Mouse (Mus musculus) hindbrain, embryonic 12.5 days (tissue): ENCODE results near the gene Casp9. TPM values are rescaled to one million over a fixed set of nuclear protein-coding genes. Genes with fewer than 3 reads are reported as not detected.

Experiments
- ATAC-seq: fragments of 200-750 bp; cut with Nextera tagmentation; 2 replicates; pipeline ENCODE4 v1.8.0; 2017; ENCODE audit warnings: moderate TSS enrichment; ENCODE audit not compliant: low FRiP score
- H3K27ac ChIP-seq: fragments of 300-500 bp; sonication (generic); 2 replicates; pipeline ENCODE4 v1.5.1; 2016; ENCODE audit warnings: mild to moderate bottlenecking
- H3K27me3 ChIP-seq: fragments of 300-500 bp; sonication (generic); 2 replicates; pipeline ENCODE4 v1.6.1; 2016; ENCODE audit warnings: mild to moderate bottlenecking
- H3K36me3 ChIP-seq: fragments of 300-500 bp; sonication (generic); 2 replicates; pipeline ENCODE4 v1.6.1; 2016; ENCODE audit warnings: mild to moderate bottlenecking
- H3K4me1 ChIP-seq: fragments of 300-500 bp; sonication (generic); 2 replicates; pipeline ENCODE4 v1.6.1; 2016
- H3K4me2 ChIP-seq: fragments of 300-500 bp; sonication (generic); replicated peaks from 2 replicates; pipeline ENCODE4 v1.6.1; 2016; ENCODE audit warnings: mild to moderate bottlenecking
- H3K4me3 ChIP-seq: fragments of 300-500 bp; sonication (generic); 2 replicates; pipeline ENCODE4 v1.5.1; 2016; ENCODE audit warnings: mild to moderate bottlenecking
- H3K9ac ChIP-seq: fragments of 300-500 bp; sonication (generic); 2 replicates; pipeline ENCODE4 v1.6.1; 2016; ENCODE audit warnings: mild to moderate bottlenecking, moderate library complexity
- H3K9me3 ChIP-seq: fragments of 300-500 bp; sonication (generic); replicated peaks from 2 replicates; pipeline ENCODE4 v1.6.1; 2016; ENCODE audit warnings: mild to moderate bottlenecking
- WGBS: fragments of 180-500 bp; shearing (Covaris S2); methylation state at CpG from one replicate; pipeline ENCODE4 v1.1.7; 2016; 5-methylcytosine and 5-hydroxymethylcytosine counted together
- polyA plus RNA-seq: library from polyadenylated mRNA; unstranded; fragments of >200 nt; fragmentation: Nextera tagmentation; extraction: Ambion mirVana; gene quantifications from 2 replicates; pipeline ENCODE4 v1.2.1, GENCODE M21; 2016

The Casp9 gene
- polyA plus RNA-seq, 1 experiment from 2014 or later = 23.6 TPM

- Histone ChIP-seq H3K36me3 (no peaks in the 10 kb centered on the region), H3K9me3 (no peaks in the 10 kb centered on the region), H3K4me3 (no peak within 1 kb of the TSS), H3K4me1 (no peaks in the 10 kb centered on the region), H3K9ac (no peak within 1 kb of the TSS), H3K27me3 (no peaks in the 10 kb centered on the region), H3K4me2 (no peak within 1 kb of the TSS), H3K27ac (no peak within 1 kb of the TSS)
- ATAC-seq = no peak
- 55% methylated on average over 5 of the region's 5 CpGs for WGBS
These were observed 32.6 kb downstream of the Casp9 start, which contains the start of gene Cela2a for GRCm38 (mm10) chr4:141826060-141826459. Gene Cela2a, minus strand, starts transcription at chr4:141826160.

- Histone ChIP-seq H3K4me3 (no peak overlapping the region), H3K4me1 (no peaks in the 10 kb centered on the region), H3K4me2 (no peak overlapping the region), H3K36me3 (no peaks in the 10 kb centered on the region), H3K9me3 (no peaks in the 10 kb centered on the region), H3K9ac (no peak overlapping the region), H3K27me3 (no peaks in the 10 kb centered on the region), H3K27ac (no peak overlapping the region)
- 93% methylated on average over 2 of the region's 2 CpGs for WGBS
- ATAC-seq = no peak
These were observed 34.0 kb downstream of the Casp9 start for GRCm38 (mm10) chr4:141827401-141827800.

GRCm38 (mm10) chr4:141828177-141828576 lies 34.8 kb downstream of the Casp9 start:
- H3K9me3 ChIP-seq = no peaks in the 10 kb centered on the region
- no peak overlapping the region for H3K4me2 ChIP-seq
- H3K4me1 ChIP-seq = no peaks in the 10 kb centered on the region
- no peak overlapping the region for H3K9ac ChIP-seq
- no peak overlapping the region for H3K27ac ChIP-seq
- no peaks in the 10 kb centered on the region for H3K36me3 ChIP-seq
- ATAC-seq = no peak
- H3K27me3 ChIP-seq = no peaks in the 10 kb centered on the region
- WGBS = 77% methylated on average over 4 of the region's 4 CpGs
- H3K4me3 ChIP-seq = no peak overlapping the region

GRCm38 (mm10) chr4:141830381-141830780 lies 37.0 kb downstream of the Casp9 start:
- 58% methylated on average over 11 of the region's 11 CpGs for WGBS
- Histone ChIP-seq H3K4me1 (no peaks in the 10 kb centered on the region), H3K9me3 (no peaks in the 10 kb centered on the region), H3K9ac (no peak overlapping the region), H3K4me2 (no peak overlapping the region), H3K27me3 (no peaks in the 10 kb centered on the region), H3K4me3 (no peak overlapping the region), H3K36me3 (no peaks in the 10 kb centered on the region), H3K27ac (no peak overlapping the region; the same call in 1 of the 2 replicates)
- ATAC-seq = no peak

- H3K9me3 ChIP-seq = no peaks in the 10 kb centered on the region
- H3K27ac ChIP-seq = no peak overlapping the region
- H3K9ac ChIP-seq = no peak overlapping the region
- no peak overlapping the region for H3K4me3 ChIP-seq
- 84% methylated on average over 7 of the region's 7 CpGs for WGBS
- ATAC-seq = no peak
- no peaks in the 10 kb centered on the region for H3K36me3 ChIP-seq
- no peak overlapping the region for H3K4me2 ChIP-seq
- no peaks in the 10 kb centered on the region for H3K4me1 ChIP-seq
- no peaks in the 10 kb centered on the region for H3K27me3 ChIP-seq
These were observed 37.9 kb downstream of the Casp9 start for GRCm38 (mm10) chr4:141831361-141831760.

- WGBS = 43% methylated on average over 1 of the region's 1 CpGs
- H3K27ac ChIP-seq = no peak overlapping the region
- no peak overlapping the region for H3K4me2 ChIP-seq
- no peak overlapping the region for H3K4me3 ChIP-seq
- no peaks in the 10 kb centered on the region for H3K4me1 ChIP-seq
- H3K9me3 ChIP-seq = no peaks in the 10 kb centered on the region
- H3K27me3 ChIP-seq = no peaks in the 10 kb centered on the region
- H3K36me3 ChIP-seq = no peaks in the 10 kb centered on the region
- no peak overlapping the region for H3K9ac ChIP-seq
- ATAC-seq = no peak
These were observed 40.5 kb downstream of the Casp9 start for GRCm38 (mm10) chr4:141833911-141834310.

- Histone ChIP-seq H3K36me3 (no peaks in the 10 kb centered on the region), H3K9me3 (no peaks in the 10 kb centered on the region), H3K4me3 (no peak overlapping the region), H3K4me2 (no peak overlapping the region), H3K4me1 (no peaks in the 10 kb centered on the region), H3K9ac (no peak overlapping the region), H3K27me3 (no peaks in the 10 kb centered on the region), H3K27ac (no peak overlapping the region)
- WGBS = 69% methylated on average over 5 of the region's 5 CpGs
- ATAC-seq = no peak
These were observed 41.2 kb downstream of the Casp9 start for GRCm38 (mm10) chr4:141834536-141835095.

GRCm38 (mm10) chr4:141845999-141846398 lies 52.6 kb downstream of the Casp9 start, which contains the start of gene Ctrc:
Gene Ctrc, minus strand, starts transcription at chr4:141846359.
- Histone ChIP-seq H3K9ac (no peak within 1 kb of the TSS), H3K36me3 (no peaks in the 10 kb centered on the region), H3K9me3 (no peaks in the 10 kb centered on the region), H3K4me3 (no peak within 1 kb of the TSS), H3K4me2 (no peak within 1 kb of the TSS), H3K4me1 (no peaks in the 10 kb centered on the region), H3K27me3 (0 out of 2 replicates have a peak, but pooled peaks cover 4% of the 10 kb centered on the region), H3K27ac (no peak within 1 kb of the TSS)
- WGBS = 83% methylated on average over 6 of the region's 6 CpGs
- ATAC-seq = no peak

GRCm38 (mm10) chr4:141853437-141853836 lies 60.0 kb downstream of the Casp9 start:
- Histone ChIP-seq H3K9me3 (no peaks in the 10 kb centered on the region), H3K4me2 (no peak overlapping the region), H3K36me3 (no peaks in the 10 kb centered on the region), H3K4me3 (no peak overlapping the region), H3K4me1 (no peaks in the 10 kb centered on the region), H3K27me3 (no peaks in the 10 kb centered on the region), H3K27ac (no peak overlapping the region), H3K9ac (no peak overlapping the region)
- WGBS = 76% methylated on average over 9 of the region's 9 CpGs
- ATAC-seq = no peak

- H3K27ac ChIP-seq = no peak overlapping the region; the same call in 1 of the 2 replicates
- no peaks in the 10 kb centered on the region for H3K9me3 ChIP-seq
- no peaks in the 10 kb centered on the region for H3K27me3 ChIP-seq
- no peak overlapping the region for H3K4me2 ChIP-seq
- H3K36me3 ChIP-seq = peaks cover 26% of the 10 kb centered on the region
- no peaks in the 10 kb centered on the region for H3K4me1 ChIP-seq
- ATAC-seq = peak; percentile 73
- WGBS = 19% methylated on average over 10 of the region's 10 CpGs
- H3K4me3 ChIP-seq = no peak overlapping the region
- H3K9ac ChIP-seq = no peak overlapping the region
These were observed 64.1 kb downstream of the Casp9 start for GRCm38 (mm10) chr4:141857422-141857930.

- no peak for ATAC-seq
- H3K27me3 ChIP-seq = no peaks in the 10 kb centered on the region
- no peak overlapping the region for H3K4me2 ChIP-seq
- H3K9ac ChIP-seq = no peak overlapping the region
- H3K4me3 ChIP-seq = no peak overlapping the region
- peaks cover 26% of the 10 kb centered on the region for H3K36me3 ChIP-seq
- no peaks in the 10 kb centered on the region for H3K4me1 ChIP-seq
- WGBS = 90% methylated on average over 20 of the region's 20 CpGs
- H3K27ac ChIP-seq = no peak overlapping the region
- H3K9me3 ChIP-seq = no peaks in the 10 kb centered on the region
These were observed 65.1 kb downstream of the Casp9 start for GRCm38 (mm10) chr4:141858501-141858900.

GRCm38 (mm10) chr4:141859351-141859750 lies 65.9 kb downstream of the Casp9 start:
- Histone ChIP-seq H3K9ac (no peak overlapping the region), H3K9me3 (no peaks in the 10 kb centered on the region), H3K4me1 (no peaks in the 10 kb centered on the region), H3K4me3 (no peak overlapping the region), H3K27ac (no peak overlapping the region), H3K4me2 (no peak overlapping the region), H3K36me3 (peaks cover 26% of the 10 kb centered on the region), H3K27me3 (no peaks in the 10 kb centered on the region)
- no peak for ATAC-seq
- 91% methylated on average over 14 of the region's 14 CpGs for WGBS

GRCm38 (mm10) chr4:141860246-141860841 lies 66.9 kb downstream of the Casp9 start:
- no peak overlapping the region for H3K9ac ChIP-seq
- no peak overlapping the region for H3K4me2 ChIP-seq
- H3K36me3 ChIP-seq = peaks cover 26% of the 10 kb centered on the region
- WGBS = 67% methylated on average over 19 of the region's 19 CpGs
- H3K27ac ChIP-seq = no peak overlapping the region
- ATAC-seq = no peak
- no peaks in the 10 kb centered on the region for H3K9me3 ChIP-seq
- no peaks in the 10 kb centered on the region for H3K4me1 ChIP-seq
- no peak overlapping the region for H3K4me3 ChIP-seq
- no peaks in the 10 kb centered on the region for H3K27me3 ChIP-seq
